Mouse (Mus musculus): ENCODE results near the gene Kmt2c.
"Not testable (repeated sequence)": the region's sequence is repeated elsewhere in the genome, so short reads cannot be mapped to it uniquely, and the experiment has no call there.

The Kmt2c gene

DNA sequence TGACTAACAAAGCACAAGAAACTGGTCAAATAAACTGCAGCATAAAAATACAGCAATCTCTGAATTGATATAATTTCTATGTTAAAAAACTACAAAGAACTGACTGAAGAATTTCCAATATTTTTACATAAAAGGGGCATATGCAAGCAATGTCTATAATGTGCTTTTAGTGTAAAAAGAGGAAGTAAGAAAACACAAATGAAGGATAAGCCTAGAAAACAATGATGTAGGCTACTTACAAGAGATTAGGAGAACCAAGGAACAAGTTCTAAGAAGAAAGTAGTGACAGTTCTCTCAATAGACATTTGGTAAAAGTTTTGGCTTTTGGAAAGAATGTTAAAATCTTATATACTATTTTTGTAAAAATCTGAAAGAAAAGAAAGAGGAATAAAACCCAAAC lies 119.4 kb downstream of the Kmt2c start:
- DNase-seq (ENCODE audit: low read depth, low spot score) = no peak

- DNase-seq (ENCODE audit: low read depth, low spot score) = no peak
Observed at GRCm38 (mm10) chr5:25368420-25368819, 130.2 kb downstream of the Kmt2c start.

- DNase-seq (ENCODE audit: low read depth, low spot score) = no peak
Observed at GRCm38 (mm10) chr5:25367126-25367525, 131.5 kb downstream of the Kmt2c start.

DNA sequence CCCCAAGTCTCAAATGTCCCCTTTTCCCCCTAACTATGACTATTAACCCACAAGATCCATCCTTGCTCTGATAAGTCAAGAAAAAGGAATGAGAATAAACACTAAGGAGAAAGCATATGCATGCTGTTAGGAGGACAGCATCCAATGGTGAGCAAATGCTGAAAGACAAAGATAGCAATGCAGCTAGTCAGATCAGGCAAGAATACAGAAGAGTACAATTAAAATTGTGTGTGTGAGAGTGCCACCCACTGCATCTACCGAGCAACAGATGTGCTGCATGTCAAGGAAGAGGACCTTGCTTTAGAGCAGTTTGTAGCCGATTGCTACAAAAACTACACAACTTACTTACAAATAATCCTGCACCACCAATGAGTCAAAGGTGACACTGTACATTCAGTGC lies 145.1 kb downstream of the Kmt2c start:
- DNase-seq (ENCODE audit: low read depth, low spot score) = peak; percentile 13

DNA sequence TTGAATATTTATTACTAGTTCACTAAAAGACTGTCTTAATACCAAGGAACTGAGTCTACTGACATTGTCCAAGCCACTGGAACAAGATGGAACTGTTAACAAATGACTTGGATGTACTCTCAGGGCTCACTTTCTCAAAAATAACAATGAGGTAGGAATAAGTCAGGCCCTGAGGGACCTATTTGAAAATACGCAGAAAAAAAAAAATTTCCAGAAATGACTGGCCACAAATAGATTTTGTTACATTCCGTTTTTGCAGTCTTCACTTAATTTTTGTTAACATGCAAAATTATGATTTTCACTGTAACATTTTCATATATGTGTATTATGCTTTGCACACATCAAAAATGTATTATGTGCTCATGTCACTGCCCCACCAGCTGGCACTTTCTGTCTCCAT lies 167.3 kb downstream of the Kmt2c start:
- no peak for DNase-seq (ENCODE audit: low read depth, low spot score)

- no peak for DNase-seq (ENCODE audit: low read depth, low spot score)
Observed at GRCm38 (mm10) chr5:25313881-25314280, 184.7 kb downstream of the Kmt2c start.

DNA sequence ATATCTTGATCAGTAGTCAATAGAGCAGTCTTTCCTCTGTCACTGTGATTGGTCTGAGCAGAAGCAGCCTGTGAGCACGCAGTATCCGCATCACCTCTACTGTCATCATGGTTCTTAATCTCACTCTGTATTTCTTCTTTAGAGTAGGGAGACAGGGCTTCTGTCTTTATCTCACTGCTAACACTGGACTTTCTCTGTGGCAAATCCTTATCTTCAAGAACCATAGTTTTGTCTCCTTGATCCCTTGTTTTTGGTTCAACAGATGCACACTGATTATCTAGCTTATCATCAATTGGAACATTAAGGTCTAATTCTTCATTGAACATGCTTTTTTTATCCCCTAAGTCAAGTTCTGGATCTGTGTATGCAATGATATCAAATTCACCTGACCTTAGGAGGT lies 188.4 kb downstream of the Kmt2c start:
- no peak for DNase-seq (ENCODE audit: low read depth, low spot score)

DNA sequence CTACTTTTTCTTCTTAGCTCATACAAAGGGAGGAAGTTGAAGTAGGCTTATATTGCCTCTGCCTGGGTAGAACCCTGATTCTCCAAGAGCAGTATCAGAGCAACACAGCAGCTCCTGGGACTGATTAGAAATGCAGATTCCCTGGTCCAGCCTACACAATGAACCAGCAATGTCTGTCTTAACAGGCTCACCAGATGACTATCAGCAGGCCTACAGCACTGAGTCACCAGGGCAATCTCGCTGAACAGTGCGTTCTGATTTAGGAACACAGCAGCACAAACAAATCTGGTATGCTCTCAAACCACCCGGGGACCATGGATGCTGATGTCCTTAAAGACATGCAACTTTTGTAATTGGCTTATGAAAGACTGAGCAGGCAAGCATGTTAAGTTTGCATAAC lies 201.8 kb downstream of the Kmt2c start:
- DNase-seq (ENCODE audit: low read depth, low spot score) = peak; percentile 64

GRCm38 (mm10) chr5:25283988-25284387 lies 214.6 kb downstream of the Kmt2c start:
- DNase-seq (ENCODE audit: low read depth, low spot score) = no peak

GRCm38 (mm10) chr5:25276365-25276764 lies 222.2 kb downstream of the Kmt2c start:
- no peak for DNase-seq (ENCODE audit: low read depth, low spot score)

DNA sequence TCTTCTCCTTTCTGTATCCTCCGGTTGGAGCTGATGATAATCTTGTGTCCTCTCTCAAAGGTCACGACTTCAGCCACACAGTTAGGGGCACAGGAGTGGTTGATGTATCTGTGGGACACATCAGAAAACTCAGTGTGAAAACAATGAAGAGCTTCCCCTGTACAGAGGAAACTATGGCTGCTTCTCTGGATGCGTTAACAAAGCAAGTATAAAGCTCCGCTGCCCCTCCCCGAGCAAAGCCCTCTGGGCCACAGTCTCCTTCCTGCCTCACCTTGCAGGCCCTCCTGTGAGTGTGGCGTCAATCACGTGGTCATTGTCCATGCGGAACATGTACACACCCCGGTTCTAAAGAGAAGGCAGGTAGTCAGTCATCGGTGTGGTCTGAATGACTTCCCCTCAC lies 223.0 kb downstream of the Kmt2c start:
- DNase-seq (ENCODE audit: low read depth, low spot score) = no peak

- DNase-seq (ENCODE audit: low read depth, low spot score) = no peak
Observed at GRCm38 (mm10) chr5:25268258-25268888, 230.2 kb downstream of the Kmt2c start.

DNA sequence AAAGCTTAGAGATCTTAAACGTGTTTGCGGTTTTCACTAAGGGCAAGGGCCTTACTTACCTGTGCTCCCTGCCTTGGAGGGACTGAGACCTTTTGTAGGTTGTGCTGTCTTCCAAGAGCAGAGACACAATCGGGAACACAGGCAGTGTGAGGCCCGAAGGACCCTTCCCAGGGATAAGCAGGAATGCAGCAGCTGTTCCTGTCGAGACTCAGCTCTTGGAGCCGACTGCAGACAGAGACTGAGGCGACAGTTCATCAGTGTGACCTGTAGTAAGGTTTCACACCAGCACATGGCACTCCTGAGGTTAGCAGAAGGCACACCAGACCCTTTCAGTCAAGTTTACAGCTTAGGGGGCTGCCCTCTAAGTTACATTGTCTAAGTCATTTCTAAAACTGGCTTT lies 236.3 kb downstream of the Kmt2c start:
- no peak for DNase-seq (ENCODE audit: low read depth, low spot score)

DNA sequence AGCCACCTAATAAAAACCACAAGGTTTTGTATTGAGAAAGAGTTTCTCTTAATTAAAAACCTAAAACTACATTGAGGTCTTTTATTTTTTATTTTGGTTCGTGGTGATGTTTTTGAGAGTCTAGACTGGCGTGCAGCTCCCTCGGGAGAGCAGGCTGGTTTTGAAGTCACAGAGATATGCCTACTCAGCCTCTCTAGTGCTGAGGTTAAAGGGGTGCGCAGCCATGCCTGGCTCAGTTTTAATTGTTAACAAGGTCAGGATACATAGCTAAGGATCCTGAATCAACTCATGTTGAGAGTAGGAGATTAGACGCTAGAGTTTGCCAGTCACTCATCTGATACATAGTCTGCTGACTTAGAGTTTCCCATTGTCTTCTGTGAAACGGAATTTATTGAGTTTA lies 237.1 kb downstream of the Kmt2c start:
- DNase-seq (ENCODE audit: low read depth, low spot score) = no peak

GRCm38 (mm10) chr5:25256686-25257085 lies 241.9 kb downstream of the Kmt2c start:
- DNase-seq (ENCODE audit: low read depth, low spot score) = peak; percentile 64

DNA sequence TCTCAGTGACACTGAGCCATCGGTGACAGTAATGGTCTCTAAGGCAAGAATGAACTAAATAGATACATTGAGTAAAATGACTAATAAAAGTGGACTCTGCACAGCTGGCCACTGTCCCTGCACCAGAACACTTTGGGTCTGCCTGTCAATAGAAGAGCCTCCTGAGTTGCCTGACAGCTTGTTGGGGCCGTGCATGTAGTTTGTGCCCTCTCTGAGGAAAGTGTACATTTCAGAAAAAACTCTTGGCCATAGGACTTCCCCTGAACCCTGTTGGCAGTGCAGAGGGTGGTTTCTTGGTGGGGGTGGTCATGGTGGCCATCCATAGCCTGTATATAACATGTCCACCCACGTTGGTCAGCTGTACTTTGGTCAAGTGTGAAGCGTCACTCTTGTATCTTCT lies 244.1 kb downstream of the Kmt2c start:
- no peak for DNase-seq (ENCODE audit: low read depth, low spot score)

- no peak for DNase-seq (ENCODE audit: low read depth, low spot score)
Observed at GRCm38 (mm10) chr5:25252825-25253544, 245.6 kb downstream of the Kmt2c start.

- no peak for DNase-seq (ENCODE audit: low read depth, low spot score)
Observed at GRCm38 (mm10) chr5:25252423-25252822, 246.2 kb downstream of the Kmt2c start.

GRCm38 (mm10) chr5:25247036-25247435 lies 251.5 kb downstream of the Kmt2c start:
- no peak for DNase-seq (ENCODE audit: low read depth, low spot score)

GRCm38 (mm10) chr5:25246473-25246865 lies 252.1 kb downstream of the Kmt2c start:
- no peak for DNase-seq (ENCODE audit: low read depth, low spot score)

- DNase-seq (ENCODE audit: low read depth, low spot score) = no peak
Observed at GRCm38 (mm10) chr5:25245806-25246472, 252.6 kb downstream of the Kmt2c start.

DNA sequence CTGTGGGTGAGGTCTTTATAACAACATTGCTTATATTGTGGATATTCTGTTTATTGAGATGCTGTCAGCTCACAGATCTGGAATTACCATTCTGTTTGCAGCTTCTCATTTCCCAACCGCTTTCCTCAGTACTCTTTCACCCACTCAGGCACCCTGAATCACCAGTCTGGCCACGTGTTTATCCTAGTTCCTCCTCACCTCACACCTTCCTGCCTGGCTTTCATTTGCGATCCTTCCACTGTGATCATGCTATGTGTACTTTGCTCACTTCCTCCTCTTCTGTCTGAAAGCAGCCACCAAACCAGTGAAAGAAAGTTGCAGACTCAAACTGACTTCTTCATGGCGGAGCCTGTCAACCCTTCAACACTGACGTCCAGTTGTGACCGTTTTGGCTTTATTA lies 255.5 kb downstream of the Kmt2c start:
- no peak for DNase-seq (ENCODE audit: low read depth, low spot score)

DNA sequence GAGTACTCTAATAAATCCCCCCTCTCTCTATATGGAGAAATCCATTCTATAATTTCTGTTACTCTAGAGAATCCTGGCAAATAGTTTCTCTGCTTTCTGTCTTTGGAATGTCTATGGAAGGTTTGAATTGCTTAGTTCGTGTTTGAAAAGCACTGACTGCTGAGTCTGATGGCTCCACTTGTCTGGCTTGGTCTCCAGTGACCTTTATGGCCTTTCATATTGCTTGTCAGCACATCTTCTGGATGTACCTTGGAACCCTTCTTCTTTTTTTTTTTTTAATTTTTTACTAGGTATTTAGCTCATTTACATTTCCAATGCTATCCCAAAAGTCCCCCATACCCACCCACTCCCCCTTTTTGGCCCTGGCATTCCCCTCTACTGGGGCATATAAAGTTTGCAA lies 274.2 kb downstream of the Kmt2c start:
- not testable (repeated sequence) for DNase-seq (ENCODE audit: low read depth, low spot score)

All from telencephalon, adult 2 months (tissue).